Mouse (Mus musculus): ENCODE measurements around the gene Klhl40. TPM values are rescaled to one million over a fixed set of nuclear protein-coding genes. Genes with fewer than 3 reads are reported as not detected.
A peak's percentile ranks its signal among the peaks of the same experiment; 100 is the strongest.

The Klhl40 gene
- polyA plus RNA-seq (2017; shearing (Covaris generic)): not detected

GRCm38 (mm10) chr9:121777484-121778065, at the start of gene Klhl40:
Klhl40 (plus strand) TSS chr9:121777607.
- no peak for ATAC-seq

GRCm38 (mm10) chr9:121740490-121740889, 36.9 kb upstream of the Klhl40 start:
- no peak for ATAC-seq

- ATAC-seq: peak; percentile 68
These were observed 36.2 kb upstream of the Klhl40 start for GRCm38 (mm10) chr9:121741168-121741567.

- no peak for ATAC-seq
These were observed 33.4 kb upstream of the Klhl40 start for GRCm38 (mm10) chr9:121744051-121744450.

- no peak for ATAC-seq
These were observed 24.6 kb upstream of the Klhl40 start for GRCm38 (mm10) chr9:121752774-121753173.

- ATAC-seq: no peak
These were observed 22.8 kb upstream of the Klhl40 start for GRCm38 (mm10) chr9:121754624-121755023.

- ATAC-seq: no peak
These were observed 20.6 kb upstream of the Klhl40 start for GRCm38 (mm10) chr9:121756785-121757184.

- peak; percentile 45 for ATAC-seq
These were observed 20.0 kb upstream of the Klhl40 start for GRCm38 (mm10) chr9:121757432-121757831.

GRCm38 (mm10) chr9:121757835-121758814, 19.3 kb upstream of the Klhl40 start:
- ATAC-seq: no peak

- peak; percentile 13 for ATAC-seq
These were observed 18.0 kb upstream of the Klhl40 start, which contains the start of gene Zfp651 for GRCm38 (mm10) chr9:121759091-121760081. Zfp651 (plus strand) TSS chr9:121759330.

- ATAC-seq: no peak
These were observed 16.9 kb upstream of the Klhl40 start for GRCm38 (mm10) chr9:121760271-121761090.

GRCm38 (mm10) chr9:121761091-121761665, 16.2 kb upstream of the Klhl40 start:
- no peak for ATAC-seq

GRCm38 (mm10) chr9:121761787-121762186, 15.6 kb upstream of the Klhl40 start:
- no peak for ATAC-seq

GRCm38 (mm10) chr9:121762248-121762647, 15.2 kb upstream of the Klhl40 start:
- ATAC-seq: no peak

- ATAC-seq: no peak
These were observed 14.6 kb upstream of the Klhl40 start for GRCm38 (mm10) chr9:121762761-121763160.

GRCm38 (mm10) chr9:121763716-121764115, 13.7 kb upstream of the Klhl40 start:
- no peak for ATAC-seq

- ATAC-seq: no peak
These were observed 12.1 kb upstream of the Klhl40 start for GRCm38 (mm10) chr9:121765166-121765855.

GRCm38 (mm10) chr9:121772412-121772811, 5.0 kb upstream of the Klhl40 start:
- no peak for ATAC-seq

- no peak for ATAC-seq
These were observed 1.5 kb upstream of the Klhl40 start for GRCm38 (mm10) chr9:121775951-121776350.

- ATAC-seq: no peak
These were observed 896 bp upstream of the Klhl40 start for GRCm38 (mm10) chr9:121776511-121776910.
